Mouse (Mus musculus) telencephalon, adult 2 months (tissue): Measurements from ENCODE around the gene Fgf4.
A peak's percentile ranks its signal among the peaks of the same experiment; 100 is the strongest.
"Not testable (repeated sequence)": the region's sequence is repeated elsewhere in the genome, so short reads cannot be mapped to it uniquely, and the experiment has no call there.

Source experiments
- DNase-seq: peaks from one replicate; pipeline ENCODE4 v3.0.0-alpha.2; 2011; ENCODE audit warnings: low read depth, low spot score

Fgf4 gene

DNA sequence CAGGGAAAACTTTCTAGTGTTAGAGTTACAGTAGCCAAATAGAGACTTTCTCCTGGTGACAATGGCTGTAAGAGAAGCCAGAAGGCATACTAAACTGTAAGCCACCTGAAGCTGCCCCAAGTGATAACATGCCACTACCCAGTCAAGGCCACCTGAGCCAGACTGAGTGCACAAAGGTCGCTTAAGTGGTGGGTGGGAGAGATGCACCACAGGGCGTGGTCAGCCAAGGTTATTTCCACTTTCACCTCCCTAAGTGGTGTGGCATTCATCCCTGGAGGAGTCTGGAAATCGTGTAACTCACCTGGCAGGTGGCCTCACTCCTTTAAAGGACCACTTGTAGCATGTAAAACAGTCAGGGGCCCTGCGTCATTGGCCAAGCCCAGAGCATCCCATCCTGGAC lies 20.0 kb downstream of the Fgf4 start:
- no peak for DNase-seq

DNA sequence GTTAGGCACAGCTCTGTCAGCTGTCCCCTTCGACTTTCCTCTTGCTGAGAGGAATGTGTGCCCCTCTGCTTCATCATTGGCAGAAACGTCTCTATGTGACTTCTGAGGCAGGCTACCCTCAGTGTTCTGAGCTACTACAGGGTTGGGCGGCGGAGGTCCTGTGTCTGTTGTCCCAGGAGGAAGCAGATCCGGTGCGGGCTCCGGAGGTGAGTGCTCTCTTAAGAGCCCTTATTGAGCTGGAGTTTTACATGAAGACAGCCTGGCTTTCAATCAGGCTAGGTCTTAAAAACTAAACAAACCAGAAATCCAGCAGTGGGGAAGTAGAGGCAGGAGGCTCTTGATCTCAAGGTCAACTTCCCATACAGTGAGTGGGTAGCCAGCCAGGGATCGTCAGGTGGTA lies 20.4 kb downstream of the Fgf4 start:
- DNase-seq = no peak

DNA sequence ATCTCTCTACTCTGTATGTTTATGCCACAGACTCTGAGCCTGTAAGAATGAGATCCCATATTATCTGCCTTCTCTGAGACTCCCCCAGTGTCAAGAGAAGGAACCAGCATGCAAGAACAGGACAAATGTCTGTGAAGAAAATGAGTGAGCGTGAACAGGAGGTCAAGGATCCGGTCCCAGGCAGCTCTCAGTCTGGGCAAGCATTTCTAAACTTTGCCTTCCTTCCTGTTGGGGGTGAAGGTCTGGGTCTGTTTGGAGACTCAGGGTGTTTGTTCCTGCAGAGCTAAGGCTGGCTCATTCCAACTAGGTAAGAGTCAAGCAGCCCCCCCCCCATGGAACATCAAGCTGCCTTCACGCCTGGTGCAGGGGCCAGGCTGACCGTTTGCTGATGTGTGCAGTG lies 25.3 kb downstream of the Fgf4 start:
- no peak for DNase-seq

- no peak for DNase-seq
These were observed 26.0 kb downstream of the Fgf4 start for GRCm38 (mm10) chr7:144873160-144873559.

GRCm38 (mm10) chr7:144874226-144874625 lies 27.1 kb downstream of the Fgf4 start:
- DNase-seq = no peak

- no peak for DNase-seq
These were observed 31.2 kb downstream of the Fgf4 start for GRCm38 (mm10) chr7:144878401-144878800.

GRCm38 (mm10) chr7:144883106-144883505 lies 35.9 kb downstream of the Fgf4 start:
- no peak for DNase-seq

GRCm38 (mm10) chr7:144887672-144888071 lies 40.5 kb downstream of the Fgf4 start:
- no peak for DNase-seq

DNA sequence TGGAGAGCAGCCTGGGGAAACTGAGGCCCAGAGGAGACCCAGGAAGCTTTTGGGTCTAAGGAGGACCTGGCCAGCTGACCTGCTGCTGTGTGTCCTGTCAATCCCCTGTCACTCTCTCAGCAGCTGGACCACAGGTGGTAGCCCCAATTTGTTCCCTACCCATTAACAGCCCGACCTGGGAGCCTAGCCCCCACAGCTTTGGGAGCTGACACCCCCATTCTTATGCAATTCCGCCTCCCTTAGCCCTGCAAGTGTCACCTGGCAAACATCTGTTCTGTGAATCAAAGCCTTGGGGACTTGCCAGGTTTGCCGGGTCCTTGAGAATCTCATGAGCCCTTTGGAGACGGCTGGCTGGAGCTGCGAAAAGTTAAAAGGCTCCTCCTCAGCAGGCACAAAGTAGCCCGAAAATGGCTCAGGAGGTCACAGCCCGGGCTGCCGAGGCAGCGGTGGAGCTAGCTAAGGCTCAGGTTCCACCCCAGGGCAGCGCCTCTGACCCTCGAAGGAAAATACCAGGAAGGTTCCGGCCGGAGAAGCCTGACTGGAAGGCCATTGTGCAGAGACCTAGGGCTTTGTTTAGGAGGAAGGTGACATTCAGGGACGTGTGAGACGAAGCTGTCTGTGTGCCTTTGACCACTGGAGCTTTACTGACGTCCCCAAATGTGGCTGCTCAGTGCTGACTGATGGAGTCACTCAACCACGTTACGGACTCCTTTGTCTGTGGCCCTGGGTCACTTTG lies 41.6 kb downstream of the Fgf4 start:
- DNase-seq = no peak

DNA sequence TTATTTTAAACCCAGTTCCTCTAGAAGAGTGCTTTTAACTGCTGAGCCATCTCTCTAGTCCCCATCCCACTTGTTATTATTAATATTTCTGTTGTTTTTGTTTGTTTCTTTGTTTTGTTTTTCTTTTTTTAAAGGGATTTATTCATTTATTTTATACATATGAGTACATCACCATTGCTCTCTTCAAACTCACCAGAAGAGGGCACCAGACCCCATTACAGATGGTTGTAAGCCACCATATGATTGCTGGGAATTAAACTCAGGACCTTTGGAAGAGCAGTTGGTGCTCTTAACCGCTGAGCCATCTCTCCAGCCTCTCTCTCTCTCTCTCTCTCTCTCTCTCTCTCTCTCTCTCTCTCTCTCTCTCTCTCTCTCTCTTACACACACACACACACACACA lies 43.5 kb downstream of the Fgf4 start:
- DNase-seq = not testable (repeated sequence)

DNA sequence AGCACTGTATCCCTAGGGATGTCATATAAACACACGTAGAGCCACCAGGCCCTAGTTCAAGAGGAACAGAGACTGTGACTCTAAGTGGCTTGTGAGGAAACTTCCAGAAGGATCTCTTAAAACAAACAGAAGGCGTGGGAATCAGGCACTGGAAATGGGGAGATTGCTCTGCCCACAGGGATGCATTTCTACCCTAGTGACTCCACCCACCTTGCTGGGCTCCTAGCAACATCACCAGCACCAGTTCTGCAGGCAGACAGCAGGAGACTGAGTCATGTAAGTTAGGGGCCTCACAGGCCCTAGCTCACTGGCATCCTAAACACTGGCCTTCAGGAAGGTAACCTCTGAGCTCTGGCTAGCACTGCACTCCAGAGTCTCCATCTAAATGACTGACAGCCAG lies 44.7 kb downstream of the Fgf4 start:
- DNase-seq = no peak

DNA sequence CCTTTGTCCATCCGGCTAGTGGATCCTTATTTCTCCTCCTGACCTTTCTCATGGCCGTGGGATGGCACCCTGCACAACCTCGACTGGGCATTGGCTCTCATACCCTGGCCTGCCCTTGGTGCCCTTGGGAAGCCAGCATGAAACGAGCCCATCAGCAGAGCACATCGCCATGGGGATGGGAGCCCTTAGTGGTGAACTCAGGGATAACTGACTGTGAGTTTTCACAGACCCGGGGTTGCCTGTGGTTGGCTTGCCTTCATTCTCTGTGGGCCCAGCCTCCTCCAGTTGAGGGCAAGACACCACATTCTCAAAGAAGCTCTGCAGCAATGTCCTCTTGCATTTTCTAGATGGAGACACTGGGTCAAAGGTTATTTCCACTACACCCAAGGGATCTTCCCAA lies 45.2 kb downstream of the Fgf4 start:
- DNase-seq = no peak

DNA sequence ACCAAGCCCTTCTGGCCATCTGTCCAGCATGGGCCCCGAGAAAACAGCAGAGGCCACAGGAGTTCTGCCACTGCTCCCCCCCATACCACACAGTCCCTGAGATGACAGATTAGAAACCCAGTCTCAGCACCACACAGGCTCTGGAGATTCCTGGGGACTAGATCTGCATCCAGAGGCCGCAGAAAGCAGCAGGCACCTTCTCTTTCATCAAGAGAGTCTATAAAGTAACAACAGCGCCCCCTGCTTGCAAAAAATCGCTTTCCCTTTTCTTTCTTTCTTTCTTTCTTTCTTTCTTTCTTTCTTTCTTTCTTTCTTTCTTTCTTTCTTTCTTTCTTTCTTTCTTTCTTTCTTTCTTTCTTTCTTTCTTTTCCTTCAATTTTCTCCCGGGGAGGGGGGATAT lies 47.0 kb downstream of the Fgf4 start:
- no peak for DNase-seq

- DNase-seq = no peak
These were observed 47.5 kb downstream of the Fgf4 start for GRCm38 (mm10) chr7:144894706-144895105.

GRCm38 (mm10) chr7:144895305-144896111 lies 48.3 kb downstream of the Fgf4 start:
- no peak for DNase-seq

DNA sequence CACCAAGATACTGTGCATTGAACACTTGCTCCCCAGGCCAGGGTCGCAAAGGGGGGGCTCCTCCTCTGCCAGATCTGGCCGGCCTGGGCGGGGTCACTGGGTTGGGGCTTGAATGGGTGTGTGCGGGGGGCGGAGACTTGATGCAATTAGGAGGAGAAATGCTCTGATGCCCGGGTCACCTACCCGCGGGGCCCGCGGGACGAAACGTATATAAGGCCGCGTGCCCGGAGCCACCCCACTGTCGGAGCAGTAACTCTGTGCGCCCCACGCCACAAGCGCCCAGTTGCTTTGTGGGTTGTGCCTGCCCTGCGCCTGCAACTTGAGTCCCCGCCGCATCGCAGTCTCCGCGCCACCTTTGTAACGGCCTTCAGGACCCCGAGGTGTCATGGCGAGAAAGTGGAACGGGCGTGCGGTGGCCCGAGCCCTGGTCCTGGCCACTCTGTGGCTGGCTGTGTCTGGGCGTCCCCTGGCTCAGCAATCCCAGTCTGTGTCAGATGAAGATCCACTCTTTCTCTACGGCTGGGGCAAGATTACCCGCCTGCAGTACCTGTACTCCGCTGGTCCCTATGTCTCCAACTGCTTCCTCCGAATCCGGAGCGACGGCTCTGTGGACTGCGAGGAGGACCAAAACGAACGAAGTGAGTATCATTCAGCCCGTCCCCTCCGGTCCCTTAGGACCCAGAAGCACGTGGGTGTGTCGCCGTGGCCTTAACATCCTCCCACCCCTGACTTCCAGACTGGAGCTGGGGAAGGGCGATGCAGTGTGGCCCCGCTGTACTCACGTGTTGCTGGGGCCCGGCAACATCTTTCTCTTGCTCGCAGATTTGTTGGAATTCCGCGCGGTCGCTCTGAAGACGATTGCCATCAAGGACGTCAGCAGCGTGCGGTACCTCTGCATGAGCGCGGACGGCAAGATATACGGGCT lies 49.4 kb downstream of the Fgf4 start, which contains the start of gene Fgf15:
TSS of gene Fgf15 (plus strand) at position 238 of the 925 bp plus-strand sequence.
- DNase-seq = no peak

- no peak for DNase-seq
These were observed 51.3 kb downstream of the Fgf4 start for GRCm38 (mm10) chr7:144898506-144898905.

DNA sequence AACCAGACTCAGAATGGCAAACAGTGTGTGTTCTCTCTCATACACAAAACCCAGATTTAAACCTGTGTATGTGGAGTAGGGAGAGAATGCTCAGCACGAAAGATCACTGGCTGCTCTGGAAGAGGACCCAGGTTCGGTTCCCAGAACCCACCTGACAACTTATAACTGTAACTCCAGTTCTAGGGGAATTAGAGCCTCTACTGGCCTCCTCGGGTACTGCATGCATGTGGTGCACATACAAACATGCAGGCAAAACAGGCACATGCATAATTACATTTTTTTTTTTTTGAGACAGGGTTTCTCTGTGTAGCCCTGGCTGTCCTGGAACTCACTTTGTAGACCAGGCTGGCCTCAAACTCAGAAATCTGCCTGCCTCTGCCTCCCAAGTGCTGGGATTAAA lies 58.3 kb downstream of the Fgf4 start:
- DNase-seq = not testable (repeated sequence)

GRCm38 (mm10) chr7:144906708-144907397 lies 59.7 kb downstream of the Fgf4 start:
- no peak for DNase-seq

- DNase-seq = no peak
These were observed 60.6 kb downstream of the Fgf4 start for GRCm38 (mm10) chr7:144907793-144908192.

- DNase-seq = peak; percentile 67
These were observed 61.5 kb downstream of the Fgf4 start for GRCm38 (mm10) chr7:144908705-144909104.
